In genomic region chrX:169826947-169827346, GRCm38 (mm10) we compare ENCODE assay signal across 13 mouse cellular contexts. TPM values are rescaled to one million over a fixed set of nuclear protein-coding genes. Genes with fewer than 3 reads are reported as not detected.
DNase-seq lines count a peak whose midpoint lies in the region; ATAC-seq lines count a peak whose summit lies in the region.
"Had no signal": no experiment of that assay in that cellular context is flagged by ENCODE, and none has a peak within 500 bp of the region (broad histone marks: within the 10 kb centered on the region; RNA-seq: fewer than 3 reads in every experiment).

No protein-coding gene starts in this region.

- H3K4me3 ChIP-seq in forebrain, embryonic 14.5 days (ENCODE audit: low read depth, low read length): no peak overlapping the region
- no peak overlapping the region for H3K4me3 ChIP-seq in neural tube, embryonic 13.5 days
- H3K4me3 ChIP-seq: limb, embryonic 12.5 days had no signal

- H3K36me3 ChIP-seq in forebrain, embryonic 14.5 days (ENCODE audit: control insufficient read depth, insufficient read depth, low read length): no peaks in the 10 kb centered on the region
- no peaks in the 10 kb centered on the region for H3K36me3 ChIP-seq in neural tube, embryonic 13.5 days
- H3K36me3 ChIP-seq: limb, embryonic 12.5 days had no signal

- H3K9ac ChIP-seq in forebrain, embryonic 14.5 days (ENCODE audit: low read length): no peak overlapping the region
- H3K9ac ChIP-seq in neural tube, embryonic 13.5 days: no peak overlapping the region
- H3K9ac ChIP-seq: limb, embryonic 12.5 days had no signal

- peak overlapping the region; percentile 32; the same call in 1 of the 2 replicates for H3K4me2 ChIP-seq in forebrain, embryonic 14.5 days (ENCODE audit: low read length)
- H3K4me2 ChIP-seq in neural tube, embryonic 13.5 days: peak overlapping the region; percentile 27; the same call in 1 of the 2 replicates
- H3K4me2 ChIP-seq: limb, embryonic 12.5 days had no signal

- H3K9me3 ChIP-seq in forebrain, embryonic 14.5 days (replicated peaks; ENCODE audit: control insufficient read depth, low read length): no peaks in the 10 kb centered on the region
- H3K9me3 ChIP-seq in neural tube, embryonic 13.5 days: no peaks in the 10 kb centered on the region
- H3K9me3 ChIP-seq: limb, embryonic 12.5 days had no signal

- no peaks in the 10 kb centered on the region for H3K27me3 ChIP-seq in forebrain, embryonic 14.5 days (replicated peaks; ENCODE audit: control insufficient read depth, insufficient read depth, low read length)
- H3K27me3 ChIP-seq in neural tube, embryonic 13.5 days: peaks cover 43% of the 10 kb centered on the region
- H3K27me3 ChIP-seq: Patski had no signal

- 33% methylated on average over 10 of the region's 10 CpGs for WGBS in forebrain, embryonic 14.5 days
- WGBS in neural tube, embryonic 13.5 days: 39% methylated on average over 10 of the region's 10 CpGs

- DNase-seq in frontal cortex, postnatal 10 days (ENCODE audit: low spot score in 2 of 2): no peak
- peak; percentile 76 for DNase-seq in forebrain, embryonic 14.5 days (ENCODE audit: low spot score)
- peak; percentile 39 to 48 for DNase-seq in layer of hippocampus, postnatal 14 days (ENCODE audit: low spot score in 2 of 2)
- DNase-seq in thymus, postnatal 36 days: no peak
- no peak for DNase-seq in heart, adult 8-10 months (ENCODE audit: low spot score)
- DNase-seq in urinary bladder, postnatal 10 days (ENCODE audit: low spot score): no peak

- H3K27ac ChIP-seq in forebrain, embryonic 14.5 days (ENCODE audit: low read depth, low read length): no peak overlapping the region; the same call in 1 of the 2 replicates
- H3K27ac ChIP-seq in neural tube, embryonic 13.5 days (replicated peaks): no peak overlapping the region
- H3K27ac ChIP-seq: limb, embryonic 12.5 days; macrophage had no signal

- ATAC-seq in frontal cortex, adult (ENCODE audit: low TSS enrichment): peak; percentile 74; the same call in 1 of the 2 replicates
- ATAC-seq in forebrain, embryonic 14.5 days: peak; percentile 91
- no peak for ATAC-seq in neural tube, embryonic 13.5 days (ENCODE audit: low read depth)
- ATAC-seq: Patski had no signal

- 0 out of 2 replicates have a peak, but pooled peaks cover 3% of the 10 kb centered on the region for H3K4me1 ChIP-seq in forebrain, embryonic 14.5 days (ENCODE audit: control insufficient read depth, insufficient read depth, low read length)
- H3K4me1 ChIP-seq in neural tube, embryonic 13.5 days (replicated peaks): peaks cover 12% of the 10 kb centered on the region; the same call in 1 of the 2 replicates
- H3K4me1 ChIP-seq: limb, embryonic 12.5 days had no signal

RNA-seq across cellular contexts. Expression of gene 4933400A11Rik, which starts 47.5 kb away (rescaled TPM):
- polyA plus RNA-seq in forebrain, embryonic 14.5 days (2014; fragmentation: Nextera tagmentation; extraction: Ambion mirVana): not detected in 2 replicates
- not detected for total RNA-seq in layer of hippocampus, postnatal 14 days (2021)
- 0.18 TPM in 1 of 2 replicates, not detected in the other for polyA plus RNA-seq in neural tube, embryonic 13.5 days (2015; fragmentation: Nextera tagmentation; extraction: Ambion mirVana)
- total RNA-seq in heart, adult 8-10 months (2022): not detected
- total RNA-seq: heart, postnatal 25 days had no signal
- polyA plus RNA-seq: limb, embryonic 12.5 days; macrophage; Patski; small intestine, adult 2 months had no signal

Comparison
In these comparisons a context has a peak if more than half of its experiments do, and no peak if none do; other contexts are left out.
1. DNase-seq: peak in forebrain, embryonic 14.5 days (single experiment) and layer of hippocampus, postnatal 14 days (2 of 2); none in frontal cortex, postnatal 10 days (0 of 2), thymus, postnatal 36 days (0 of 2), heart, adult 8-10 months (single experiment) and urinary bladder, postnatal 10 days (single experiment).